Mouse (Mus musculus): ENCODE data around the gene Hdac10.

- TF ChIP-seq POLR2A (IDR thresholded peaks at IDR 0.05; ENCODE audit: insufficient read depth, low read depth, low read length) (no peak), CTCF (IDR thresholded peaks at IDR 0.05; ENCODE audit: insufficient read depth, low read depth, low read length) (no peak)
These were observed 25.9 kb downstream of the Hdac10 start for GRCm38 (mm10) chr15:89102646-89103045.
